Mouse (Mus musculus) heart, adult 2 months (tissue): ENCODE data around the gene Psmd5.

Experiments
- CTCF ChIP-seq: fragments of 200-600 bp; IDR thresholded peaks from 2 replicates; pipeline ENCODE4 v1.8.1; 2022; ENCODE audit warnings: antibody characterized with exemption, mild to moderate bottlenecking, moderate library complexity
- POLR2A ChIP-seq: fragments of 200-500 bp; IDR thresholded peaks from 2 replicates; pipeline ENCODE4 v1.6.1; 2011; ENCODE audit warnings: mild to moderate bottlenecking, low read depth, low read length, control low read depth; ENCODE audit not compliant: insufficient read depth

GRCm38 (mm10) chr2:34804172-34804571 is 70.6 kb downstream of the Psmd5 start:
- no peak for TF ChIP-seq CTCF
- TF ChIP-seq POLR2A, result no peak
